Mouse (Mus musculus) frontal cortex, postnatal 36 days (tissue): ENCODE data around the gene Mblac2.
"Not testable (repeated sequence)": the region's sequence is repeated elsewhere in the genome, so short reads cannot be mapped to it uniquely, and the experiment has no call there.

Experiments used
- DNase-seq, 2 experiments: peaks; one replicate each; pipeline ENCODE4 v3.0.0; 2022; ENCODE audit warnings: low spot score in 2 of 2

The Mblac2 gene

GRCm38 (mm10) chr13:81710775-81711545 is at the start of gene Mblac2, which contains the start of gene Polr3g:
Gene Mblac2 (plus strand): TSS chr13:81711341.
Gene Polr3g (minus strand): TSS chr13:81711013.
- peak; percentile 96 for DNase-seq

- DNase-seq, result no peak
Observed at GRCm38 (mm10) chr13:81663566-81664330, 47.4 kb upstream of the Mblac2 start.

- no peak for DNase-seq
Observed at GRCm38 (mm10) chr13:81664331-81664698, 46.8 kb upstream of the Mblac2 start.

- DNase-seq, result no peak
Observed at GRCm38 (mm10) chr13:81667713-81668112, 43.4 kb upstream of the Mblac2 start.

- no peak for DNase-seq
Observed at GRCm38 (mm10) chr13:81675333-81675732, 35.8 kb upstream of the Mblac2 start.

- no peak for DNase-seq
Observed at GRCm38 (mm10) chr13:81683107-81683506, 28.0 kb upstream of the Mblac2 start.

GRCm38 (mm10) chr13:81684258-81684657 is 26.9 kb upstream of the Mblac2 start:
- no peak for DNase-seq

GRCm38 (mm10) chr13:81684884-81685283 is 26.3 kb upstream of the Mblac2 start:
- no peak for DNase-seq

- no peak for DNase-seq
Observed at GRCm38 (mm10) chr13:81689587-81689986, 21.6 kb upstream of the Mblac2 start.

GRCm38 (mm10) chr13:81690477-81690876 is 20.7 kb upstream of the Mblac2 start:
- no peak for DNase-seq

- no peak for DNase-seq
Observed at GRCm38 (mm10) chr13:81691606-81692005, 19.5 kb upstream of the Mblac2 start.

GRCm38 (mm10) chr13:81694446-81694845 is 16.7 kb upstream of the Mblac2 start:
- DNase-seq, result no peak

GRCm38 (mm10) chr13:81703148-81703547 is 8.0 kb upstream of the Mblac2 start:
- DNase-seq, result no peak

GRCm38 (mm10) chr13:81703621-81704020 is 7.5 kb upstream of the Mblac2 start:
- no peak for DNase-seq

- DNase-seq, result no peak
Observed at GRCm38 (mm10) chr13:81706311-81706710, 4.8 kb upstream of the Mblac2 start.

GRCm38 (mm10) chr13:81709805-81710204 is 1.3 kb upstream of the Mblac2 start:
- no peak for DNase-seq

GRCm38 (mm10) chr13:81710266-81710665 is 875 bp upstream of the Mblac2 start:
- no peak for DNase-seq

GRCm38 (mm10) chr13:81711546-81712371 is 618 bp downstream of the Mblac2 start:
- DNase-seq, result peak; percentile 51 to 55

- no peak for DNase-seq
Observed at GRCm38 (mm10) chr13:81713896-81714295, 2.8 kb downstream of the Mblac2 start.

- not testable (repeated sequence) for DNase-seq
Observed at GRCm38 (mm10) chr13:81728141-81728540, 17.0 kb downstream of the Mblac2 start.

- no peak for DNase-seq
Observed at GRCm38 (mm10) chr13:81729102-81729501, 18.0 kb downstream of the Mblac2 start.

- DNase-seq, result no peak
Observed at GRCm38 (mm10) chr13:81730362-81730761, 19.2 kb downstream of the Mblac2 start.
